Mouse (Mus musculus) splenic B cell, adult 2 months (primary cell): Measurements from ENCODE around the gene Strip1.
A peak's percentile ranks its signal among the peaks of the same experiment; 100 is the strongest.
"Not testable (repeated sequence)": the region's sequence is repeated elsewhere in the genome, so short reads cannot be mapped to it uniquely, and the experiment has no call there.

Experiments
- DNase-seq: peaks from one replicate; pipeline ENCODE4 v3.0.0-alpha.2; 2011; ENCODE audit warnings: low read depth, low spot score
- H3K27me3 ChIP-seq: 2 replicates; pipeline ENCODE4 v1.6.1; 2012; ENCODE audit warnings: mild to moderate bottlenecking, low read length, moderate library complexity, mixed read lengths; ENCODE audit not compliant: control insufficient read depth, poor library complexity, insufficient read depth, severe bottlenecking
- H3K36me3 ChIP-seq: 2 replicates; pipeline ENCODE4 v1.6.1; 2012; ENCODE audit warnings: mild to moderate bottlenecking, low read length, moderate library complexity, mixed read lengths; ENCODE audit not compliant: control insufficient read depth, poor library complexity, insufficient read depth, severe bottlenecking

Strip1 gene

GRCm38 (mm10) chr3:107631523-107631958 lies at the start of gene Strip1:
Gene Strip1, minus strand, starts transcription at chr3:107631694.
- peaks cover 2% of the 10 kb centered on the region; the same call in 1 of the 2 replicates for H3K36me3 ChIP-seq
- H3K27me3 ChIP-seq, result no peaks in the 10 kb centered on the region
- DNase-seq, result peak; percentile 94

GRCm38 (mm10) chr3:107680790-107681576 lies 49.5 kb upstream of the Strip1 start:
- Histone ChIP-seq H3K27me3 (no peaks in the 10 kb centered on the region), H3K36me3 (no peaks in the 10 kb centered on the region)
- no peak for DNase-seq

GRCm38 (mm10) chr3:107671509-107671908 lies 40.0 kb upstream of the Strip1 start:
- H3K36me3 ChIP-seq, result peaks cover 22% of the 10 kb centered on the region
- no peak for DNase-seq
- H3K27me3 ChIP-seq, result no peaks in the 10 kb centered on the region

- Histone ChIP-seq H3K36me3 (peaks cover 25% of the 10 kb centered on the region), H3K27me3 (no peaks in the 10 kb centered on the region)
- DNase-seq, result no peak
These were observed 39.0 kb upstream of the Strip1 start for GRCm38 (mm10) chr3:107670500-107670899.

- no peaks in the 10 kb centered on the region for H3K27me3 ChIP-seq
- no peak for DNase-seq
- peaks cover 20% of the 10 kb centered on the region for H3K36me3 ChIP-seq
These were observed 37.3 kb upstream of the Strip1 start for GRCm38 (mm10) chr3:107668786-107669185.

- Histone ChIP-seq H3K27me3 (no peaks in the 10 kb centered on the region), H3K36me3 (peaks cover 16% of the 10 kb centered on the region)
- DNase-seq, result no peak
These were observed 35.9 kb upstream of the Strip1 start for GRCm38 (mm10) chr3:107667426-107667825.

- peaks cover 10% of the 10 kb centered on the region for H3K36me3 ChIP-seq
- DNase-seq, result no peak
- no peaks in the 10 kb centered on the region for H3K27me3 ChIP-seq
These were observed 33.1 kb upstream of the Strip1 start for GRCm38 (mm10) chr3:107664641-107665040.

GRCm38 (mm10) chr3:107659000-107659399 lies 27.5 kb upstream of the Strip1 start:
- Histone ChIP-seq H3K36me3 (no peaks in the 10 kb centered on the region; the same call in 1 of the 2 replicates), H3K27me3 (no peaks in the 10 kb centered on the region)
- peak; percentile 8 for DNase-seq

GRCm38 (mm10) chr3:107656888-107657287 lies 25.4 kb upstream of the Strip1 start:
- Histone ChIP-seq H3K36me3 (no peaks in the 10 kb centered on the region), H3K27me3 (no peaks in the 10 kb centered on the region)
- no peak for DNase-seq

- Histone ChIP-seq H3K27me3 (no peaks in the 10 kb centered on the region), H3K36me3 (no peaks in the 10 kb centered on the region)
- DNase-seq, result no peak
These were observed 24.7 kb upstream of the Strip1 start for GRCm38 (mm10) chr3:107656151-107656550.

GRCm38 (mm10) chr3:107655491-107655890 lies 24.0 kb upstream of the Strip1 start:
- no peak for DNase-seq
- H3K36me3 ChIP-seq, result no peaks in the 10 kb centered on the region
- H3K27me3 ChIP-seq, result no peaks in the 10 kb centered on the region

GRCm38 (mm10) chr3:107654861-107655260 lies 23.4 kb upstream of the Strip1 start:
- H3K36me3 ChIP-seq, result no peaks in the 10 kb centered on the region
- DNase-seq, result no peak
- no peaks in the 10 kb centered on the region for H3K27me3 ChIP-seq

GRCm38 (mm10) chr3:107652968-107653367 lies 21.5 kb upstream of the Strip1 start:
- H3K27me3 ChIP-seq, result no peaks in the 10 kb centered on the region
- no peaks in the 10 kb centered on the region for H3K36me3 ChIP-seq
- no peak for DNase-seq

GRCm38 (mm10) chr3:107650276-107650675 lies 18.8 kb upstream of the Strip1 start:
- not testable (repeated sequence) for DNase-seq, H3K36me3 ChIP-seq, H3K27me3 ChIP-seq

- Histone ChIP-seq H3K36me3 (no peaks in the 10 kb centered on the region), H3K27me3 (no peaks in the 10 kb centered on the region)
- no peak for DNase-seq
These were observed 15.5 kb upstream of the Strip1 start for GRCm38 (mm10) chr3:107646947-107647346.
